Mouse (Mus musculus): ENCODE data around the gene Cpa3.

GRCm38 (mm10) chr3:20225429-20225828 is 16.6 kb downstream of the Cpa3 start:
- TF ChIP-seq CTCF (IDR thresholded peaks at IDR 0.05; ENCODE audit: borderline replicate concordance, insufficient read depth, low read depth, low read length) (no peak), POLR2A (IDR thresholded peaks at IDR 0.05; ENCODE audit: borderline replicate concordance, insufficient read depth, low read length) (no peak)

Data from cerebellum, adult 2 months (tissue).